Mouse (Mus musculus): ENCODE data around the gene Prr12.

The Prr12 gene

GRCm38 (mm10) chr7:44999753-45000152 lies 52.9 kb downstream of the Prr12 start:
- DNase-seq (ENCODE audit: low spot score) = no peak

- peak; percentile 30 for DNase-seq (ENCODE audit: low spot score)
Observed at GRCm38 (mm10) chr7:44998501-44998955, 54.2 kb downstream of the Prr12 start, which contains the start of gene Bcl2l12. Bcl2l12 (minus strand) TSS chr7:44998712.

GRCm38 (mm10) chr7:44997940-44998428 lies 54.7 kb downstream of the Prr12 start:
- DNase-seq (ENCODE audit: low spot score) = no peak

GRCm38 (mm10) chr7:44997231-44997939 lies 55.3 kb downstream of the Prr12 start, which contains the start of gene Irf3:
Irf3 (plus strand) TSS chr7:44997648.
- peak; percentile 97 for DNase-seq (ENCODE audit: low spot score)

GRCm38 (mm10) chr7:44996672-44997071 lies 56.0 kb downstream of the Prr12 start:
- DNase-seq (ENCODE audit: low spot score) = no peak

GRCm38 (mm10) chr7:44986879-44987718 lies 65.6 kb downstream of the Prr12 start:
- no peak for DNase-seq (ENCODE audit: low spot score)

GRCm38 (mm10) chr7:44986192-44986878 lies 66.3 kb downstream of the Prr12 start, which contains the start of gene Prmt1:
Prmt1 (minus strand) TSS chr7:44986568.
- DNase-seq (ENCODE audit: low spot score) = peak; percentile 95

GRCm38 (mm10) chr7:44985595-44986191 lies 67.0 kb downstream of the Prr12 start:
- DNase-seq (ENCODE audit: low spot score) = no peak

- no peak for DNase-seq (ENCODE audit: low spot score)
Observed at GRCm38 (mm10) chr7:44984833-44985164, 67.9 kb downstream of the Prr12 start.

- DNase-seq (ENCODE audit: low spot score) = no peak
Observed at GRCm38 (mm10) chr7:44983944-44984832, 68.5 kb downstream of the Prr12 start.

GRCm38 (mm10) chr7:44983085-44983484 lies 69.6 kb downstream of the Prr12 start:
- DNase-seq (ENCODE audit: low spot score) = peak; percentile 80

- DNase-seq (ENCODE audit: low spot score) = no peak
Observed at GRCm38 (mm10) chr7:44981539-44981938, 71.1 kb downstream of the Prr12 start.

- DNase-seq (ENCODE audit: low spot score) = no peak
Observed at GRCm38 (mm10) chr7:44978300-44978699, 74.4 kb downstream of the Prr12 start.
